Mouse (Mus musculus) ES-E14 (cell line): ENCODE measurements around the gene Wnt1.

Experiments
- CHD2 ChIP-seq: IDR thresholded peaks from 2 replicates; pipeline ENCODE4 v1.6.1; 2014; ENCODE audit warnings: mild to moderate bottlenecking, low read depth, low read length, inconsistent platforms
- HCFC1 ChIP-seq: IDR thresholded peaks from 2 replicates; pipeline ENCODE4 v1.6.1; 2012; ENCODE audit warnings: low read length, inconsistent platforms, borderline replicate concordance; ENCODE audit not compliant: insufficient read depth
- MAFK ChIP-seq: IDR thresholded peaks from 2 replicates; pipeline ENCODE4 v1.6.1; 2014; ENCODE audit warnings: mild to moderate bottlenecking, low read depth, low read length, inconsistent platforms; ENCODE audit not compliant: insufficient read depth
- ZC3H11A ChIP-seq: IDR thresholded peaks from 2 replicates; pipeline ENCODE4 v1.6.1; 2012; ENCODE audit warnings: low read depth, mild to moderate bottlenecking, inconsistent platforms, low read length, borderline replicate concordance

GRCm38 (mm10) chr15:98774096-98774495 lies 15.6 kb upstream of the Wnt1 start:
- TF ChIP-seq ZC3H11A (no peak), MAFK (no peak), HCFC1 (no peak), CHD2 (no peak)
